Mouse (Mus musculus) heart, postnatal 0 days (tissue): ENCODE results near the gene Acsm4.

ENCODE experiments used
- CTCF ChIP-seq: IDR thresholded peaks from 2 replicates; pipeline ENCODE4 v1.5.1; 2016; ENCODE audit warnings: antibody characterized with exemption, control low read depth, low read depth
- EP300 ChIP-seq: IDR thresholded peaks from 2 replicates; pipeline ENCODE4 v1.6.1; 2016; ENCODE audit warnings: antibody characterized with exemption, low read depth

DNA sequence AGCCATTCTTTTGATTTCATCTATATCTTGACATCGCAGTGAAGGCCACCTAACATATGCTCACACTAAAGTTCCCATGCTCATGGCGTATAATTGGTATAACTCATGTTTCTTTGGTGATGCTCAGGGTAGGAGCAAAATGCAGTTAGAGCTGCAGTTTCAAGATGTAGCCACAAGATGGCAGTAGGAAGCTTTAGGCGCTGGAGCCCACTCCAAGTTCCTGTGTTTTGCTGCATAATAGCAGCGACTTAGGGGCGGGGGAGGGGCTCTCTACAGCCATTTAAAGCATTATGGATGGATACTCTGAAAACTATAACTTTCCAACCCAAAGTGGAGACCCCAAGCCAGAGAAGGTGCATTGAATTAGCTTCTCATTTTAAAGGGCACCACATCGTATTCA is 16.4 kb upstream of the Acsm4 start:
- no peak for TF ChIP-seq EP300
- peak; percentile 78 for TF ChIP-seq CTCF
